Mouse (Mus musculus) forebrain, embryonic 14.5 days (tissue): ENCODE data around the gene Agxt2. TPM values are rescaled to one million over a fixed set of nuclear protein-coding genes. Genes with fewer than 3 reads are reported as not detected.

ENCODE experiments used
- ATAC-seq: fragments of 200-750 bp; cut with Nextera tagmentation; 2 replicates; pipeline ENCODE4 v1.8.0; 2017; ENCODE audit warnings: mild to moderate bottlenecking, moderate library complexity
- DNase-seq: peaks from one replicate; pipeline ENCODE4 v3.0.0-alpha.2; 2015; ENCODE audit warnings: low spot score
- H3K27ac ChIP-seq: fragments of 300-500 bp; sonication (generic); 2 replicates; pipeline ENCODE4 v1.5.1; 2014; ENCODE audit warnings: low read depth, mild to moderate bottlenecking, control low read depth, low read length, moderate library complexity
- H3K27me3 ChIP-seq: fragments of 300-500 bp; sonication (generic); replicated peaks from 2 replicates; pipeline ENCODE4 v1.6.1; 2014; ENCODE audit warnings: low read length, control low read depth, mixed read lengths; ENCODE audit not compliant: control insufficient read depth, insufficient read depth
- H3K36me3 ChIP-seq: fragments of 300-500 bp; sonication (generic); 2 replicates; pipeline ENCODE4 v1.6.1; 2014; ENCODE audit warnings: low read length, control low read depth; ENCODE audit not compliant: control insufficient read depth, insufficient read depth
- H3K4me1 ChIP-seq: fragments of 300-500 bp; sonication (generic); 2 replicates; pipeline ENCODE4 v1.6.1; 2014; ENCODE audit warnings: antibody characterized with exemption, low read length, control low read depth; ENCODE audit not compliant: control insufficient read depth, insufficient read depth
- H3K4me2 ChIP-seq: fragments of 300-500 bp; sonication (generic); 2 replicates; pipeline ENCODE4 v1.6.1; 2014; ENCODE audit warnings: mild to moderate bottlenecking, control low read depth, low read length
- H3K4me3 ChIP-seq: fragments of 300-500 bp; sonication (generic); 2 replicates; pipeline ENCODE4 v1.5.1; 2014; ENCODE audit warnings: low read depth, low read length, control low read depth
- H3K9ac ChIP-seq: fragments of 300-500 bp; sonication (generic); 2 replicates; pipeline ENCODE4 v1.6.1; 2014; ENCODE audit warnings: mild to moderate bottlenecking, low read length, control low read depth, moderate library complexity
- H3K9me3 ChIP-seq: fragments of 300-500 bp; sonication (generic); replicated peaks from 2 replicates; pipeline ENCODE4 v1.6.1; 2016; ENCODE audit warnings: low read length, control low read depth, mixed read lengths; ENCODE audit not compliant: control insufficient read depth
- WGBS: fragments of 180-500 bp; shearing (Covaris S2); extraction: QIAGEN DNeasy Blood & Tissue Kit; methylation state at CpG from one replicate; pipeline ENCODE4 v1.1.7; 2014; 5-methylcytosine and 5-hydroxymethylcytosine counted together
- polyA plus RNA-seq: library from polyadenylated mRNA; unstranded; fragments of >200 nt; fragmentation: Nextera tagmentation; extraction: Ambion mirVana; gene quantifications from 2 replicates; pipeline ENCODE4 v1.2.1, GENCODE M21; 2014

Agxt2 gene
- polyA plus RNA-seq, 1 experiment from 2014 or later = not detected

GRCm38 (mm10) chr15:10366331-10366730, 8.0 kb downstream of the Agxt2 start:
- Histone ChIP-seq H3K4me3 (no peak overlapping the region), H3K9me3 (no peaks in the 10 kb centered on the region), H3K9ac (no peak overlapping the region), H3K27me3 (no peaks in the 10 kb centered on the region), H3K36me3 (no peaks in the 10 kb centered on the region), H3K27ac (no peak overlapping the region), H3K4me1 (no peaks in the 10 kb centered on the region), H3K4me2 (no peak overlapping the region)
- ATAC-seq = no peak
- WGBS = 95% methylated on average over 2 of the region's 2 CpGs
- no peak for DNase-seq

GRCm38 (mm10) chr15:10375404-10375803, 17.1 kb downstream of the Agxt2 start:
- no peaks in the 10 kb centered on the region for H3K27me3 ChIP-seq
- DNase-seq (no peak), ATAC-seq (no peak)
- 90% methylated on average over 3 of the region's 3 CpGs for WGBS
- no peak overlapping the region for H3K4me2 ChIP-seq
- H3K4me1 ChIP-seq = no peaks in the 10 kb centered on the region
- no peaks in the 10 kb centered on the region for H3K36me3 ChIP-seq
- H3K4me3 ChIP-seq = no peak overlapping the region
- no peak overlapping the region for H3K27ac ChIP-seq
- no peaks in the 10 kb centered on the region for H3K9me3 ChIP-seq
- no peak overlapping the region for H3K9ac ChIP-seq

GRCm38 (mm10) chr15:10378338-10378959, 20.1 kb downstream of the Agxt2 start:
- ATAC-seq (no peak), DNase-seq (no peak)
- H3K27ac ChIP-seq = no peak overlapping the region
- H3K27me3 ChIP-seq = no peaks in the 10 kb centered on the region
- H3K4me2 ChIP-seq = no peak overlapping the region
- H3K36me3 ChIP-seq = no peaks in the 10 kb centered on the region
- no peaks in the 10 kb centered on the region for H3K9me3 ChIP-seq
- WGBS = 91% methylated on average over 4 of the region's 4 CpGs
- H3K4me1 ChIP-seq = no peaks in the 10 kb centered on the region
- H3K4me3 ChIP-seq = no peak overlapping the region
- no peak overlapping the region for H3K9ac ChIP-seq

- no peak for DNase-seq
- no peaks in the 10 kb centered on the region for H3K9me3 ChIP-seq
- no peak overlapping the region for H3K4me3 ChIP-seq
- ATAC-seq = no peak
- H3K9ac ChIP-seq = no peak overlapping the region
- H3K4me1 ChIP-seq = no peaks in the 10 kb centered on the region
- H3K36me3 ChIP-seq = no peaks in the 10 kb centered on the region
- H3K27ac ChIP-seq = no peak overlapping the region
- WGBS = 95% methylated on average over 3 of the region's 3 CpGs
- H3K4me2 ChIP-seq = no peak overlapping the region
- H3K27me3 ChIP-seq = no peaks in the 10 kb centered on the region
Measured at GRCm38 (mm10) chr15:10379757-10380458, 21.6 kb downstream of the Agxt2 start.

GRCm38 (mm10) chr15:10387263-10387662, 28.9 kb downstream of the Agxt2 start:
- H3K36me3 ChIP-seq = no peaks in the 10 kb centered on the region
- H3K9me3 ChIP-seq = no peaks in the 10 kb centered on the region
- H3K27ac ChIP-seq = no peak overlapping the region
- H3K4me2 ChIP-seq = no peak overlapping the region
- ATAC-seq (no peak), DNase-seq (no peak)
- no peaks in the 10 kb centered on the region for H3K4me1 ChIP-seq
- WGBS = 82% methylated on average over 2 of the region's 2 CpGs
- H3K9ac ChIP-seq = no peak overlapping the region
- no peaks in the 10 kb centered on the region for H3K27me3 ChIP-seq
- no peak overlapping the region for H3K4me3 ChIP-seq

- Histone ChIP-seq H3K4me1 (no peaks in the 10 kb centered on the region), H3K27me3 (no peaks in the 10 kb centered on the region), H3K4me3 (no peak overlapping the region), H3K9me3 (no peaks in the 10 kb centered on the region), H3K9ac (no peak overlapping the region), H3K4me2 (no peak overlapping the region), H3K27ac (no peak overlapping the region), H3K36me3 (no peaks in the 10 kb centered on the region)
- no peak for DNase-seq
- no peak; the same call in 1 of the 2 replicates for ATAC-seq
- WGBS = 68% methylated on average over 2 of the region's 2 CpGs
Measured at GRCm38 (mm10) chr15:10399795-10400194, 41.5 kb downstream of the Agxt2 start.

- Histone ChIP-seq H3K27ac (no peak overlapping the region), H3K4me3 (no peak overlapping the region), H3K9me3 (no peaks in the 10 kb centered on the region), H3K4me2 (no peak overlapping the region), H3K4me1 (no peaks in the 10 kb centered on the region), H3K36me3 (no peaks in the 10 kb centered on the region), H3K27me3 (no peaks in the 10 kb centered on the region), H3K9ac (no peak overlapping the region)
- peak; percentile 53 for DNase-seq
- WGBS = 56% methylated on average over 3 of the region's 3 CpGs
- ATAC-seq = peak; percentile 63
Measured at GRCm38 (mm10) chr15:10400415-10400814, 42.1 kb downstream of the Agxt2 start.

- Histone ChIP-seq H3K36me3 (no peaks in the 10 kb centered on the region), H3K9me3 (no peaks in the 10 kb centered on the region), H3K27me3 (no peaks in the 10 kb centered on the region), H3K4me1 (no peaks in the 10 kb centered on the region), H3K27ac (no peak overlapping the region), H3K9ac (no peak overlapping the region), H3K4me2 (no peak overlapping the region), H3K4me3 (no peak overlapping the region)
- WGBS = 88% methylated on average over 3 of the region's 3 CpGs
- DNase-seq (no peak), ATAC-seq (no peak)
Measured at GRCm38 (mm10) chr15:10409842-10410241, 51.5 kb downstream of the Agxt2 start.

- no peak for DNase-seq
- H3K27ac ChIP-seq = no peak overlapping the region
- WGBS = 89% methylated on average over 2 of the region's 2 CpGs
Measured at GRCm38 (mm10) chr15:10410881-10411280, 52.5 kb downstream of the Agxt2 start.

More at GRCm38 (mm10) chr15:10410881-10411280, 52.5 kb downstream of the Agxt2 start:
- H3K4me1 ChIP-seq = no peaks in the 10 kb centered on the region
- H3K4me3 ChIP-seq = no peak overlapping the region
- H3K4me2 ChIP-seq = no peak overlapping the region
- no peaks in the 10 kb centered on the region for H3K36me3 ChIP-seq
- H3K27me3 ChIP-seq = no peaks in the 10 kb centered on the region
- H3K9ac ChIP-seq = no peak overlapping the region
- H3K9me3 ChIP-seq = no peaks in the 10 kb centered on the region
- no peak for ATAC-seq
